Mouse (Mus musculus): ENCODE results near the gene Gpsm1. TPM values are rescaled to one million over a fixed set of nuclear protein-coding genes. Genes with fewer than 3 reads are reported as not detected.

The Gpsm1 gene
- total RNA-seq, 1 experiment = 13.9 TPM

- no peak for DNase-seq (ENCODE audit: low read depth, low spot score)
- Histone ChIP-seq H3K4me1 (ENCODE audit: control insufficient read depth in 2 of 2, insufficient read depth in 2 of 2, low read length in 2 of 2, poor library complexity in 1 of 2) (peaks cover 0 to 22% of the 10 kb centered on the region in 2 experiments; a peak in 3 of 4 replicates), H3K4me3 (ENCODE audit: insufficient read depth in 1 of 2, low read depth in 1 of 2, low read length in 2 of 2, poor library complexity in 1 of 2, severe bottlenecking in 1 of 2) (no peak overlapping the region), H3K9me3 (ENCODE audit: control insufficient read depth, insufficient read depth, low read depth, low read length) (no peaks in the 10 kb centered on the region), H3K27ac (ENCODE audit: insufficient read depth, low read depth, low read length, poor library complexity, severe bottlenecking) (no peak overlapping the region), H3K36me3 (ENCODE audit: control insufficient read depth, insufficient read depth, low read length, poor library complexity, severe bottlenecking) (peaks cover 2% of the 10 kb centered on the region; the same call in 1 of the 2 replicates), H3K9ac (ENCODE audit: insufficient read depth, low read depth, low read length, poor library complexity, severe bottlenecking) (no peak overlapping the region)
- TF ChIP-seq HCFC1 (IDR thresholded peaks at IDR 0.05; ENCODE audit: borderline replicate concordance, insufficient read depth, low read length) (no peak), MAFK (IDR thresholded peaks at IDR 0.05; ENCODE audit: insufficient read depth, low read depth, low read length) (no peak), ZNF384 (IDR thresholded peaks at IDR 0.05; ENCODE audit: low read depth, low read length) (no peak)
- in situ Hi-C loops (cut with MboI; ENCODE audit: low sequenced_read_pairs in 2 of 2, unreplicated experiment in 2 of 2) = no loop called here
Observed at GRCm38 (mm10) chr2:26354401-26354800, 39.1 kb downstream of the Gpsm1 start.

GRCm38 (mm10) chr2:26356231-26356630 lies 40.9 kb downstream of the Gpsm1 start:
- Histone ChIP-seq H3K4me1 (ENCODE audit: control insufficient read depth in 2 of 2, insufficient read depth in 2 of 2, low read length in 2 of 2, poor library complexity in 1 of 2) (peaks cover 0 to 17% of the 10 kb centered on the region in 2 experiments; a peak in 2 of 4 replicates), H3K9me3 (ENCODE audit: control insufficient read depth, insufficient read depth, low read depth, low read length) (no peaks in the 10 kb centered on the region), H3K9ac (ENCODE audit: insufficient read depth, low read depth, low read length, poor library complexity, severe bottlenecking) (no peak overlapping the region), H3K27ac (ENCODE audit: insufficient read depth, low read depth, low read length, poor library complexity, severe bottlenecking) (no peak overlapping the region), H3K4me3 (ENCODE audit: insufficient read depth in 1 of 2, low read depth in 1 of 2, low read length in 2 of 2, poor library complexity in 1 of 2, severe bottlenecking in 1 of 2) (no peak overlapping the region), H3K36me3 (ENCODE audit: control insufficient read depth, insufficient read depth, low read length, poor library complexity, severe bottlenecking) (no peaks in the 10 kb centered on the region)
- no peak for DNase-seq (ENCODE audit: low read depth, low spot score)
- no peak for TF ChIP-seq ZNF384 (IDR thresholded peaks at IDR 0.05; ENCODE audit: low read depth, low read length)
- no peak for TF ChIP-seq MAFK (IDR thresholded peaks at IDR 0.05; ENCODE audit: insufficient read depth, low read depth, low read length)
- no peak for TF ChIP-seq ZC3H11A (IDR thresholded peaks at IDR 0.05; ENCODE audit: borderline replicate concordance, low read depth, low read length)
- no peak for TF ChIP-seq HCFC1 (IDR thresholded peaks at IDR 0.05; ENCODE audit: borderline replicate concordance, insufficient read depth, low read length)
- in situ Hi-C loops (cut with MboI; ENCODE audit: low sequenced_read_pairs in 2 of 2, unreplicated experiment in 2 of 2) = no loop called here

- H3K9ac ChIP-seq (ENCODE audit: insufficient read depth, low read depth, low read length, poor library complexity, severe bottlenecking) = no peak overlapping the region
- H3K36me3 ChIP-seq (ENCODE audit: control insufficient read depth, insufficient read depth, low read length, poor library complexity, severe bottlenecking) = no peaks in the 10 kb centered on the region
- DNase-seq (ENCODE audit: low read depth, low spot score) = no peak
- TF ChIP-seq CHD2 (IDR thresholded peaks at IDR 0.05; ENCODE audit: low read depth, low read length) (no peak), HCFC1 (IDR thresholded peaks at IDR 0.05; ENCODE audit: borderline replicate concordance, insufficient read depth, low read length) (no peak), ZC3H11A (IDR thresholded peaks at IDR 0.05; ENCODE audit: borderline replicate concordance, low read depth, low read length) (no peak), MAFK (IDR thresholded peaks at IDR 0.05; ENCODE audit: insufficient read depth, low read depth, low read length) (no peak), ZNF384 (IDR thresholded peaks at IDR 0.05; ENCODE audit: low read depth, low read length) (no peak)
- H3K9me3 ChIP-seq (ENCODE audit: control insufficient read depth, insufficient read depth, low read depth, low read length) = no peaks in the 10 kb centered on the region
- no peak overlapping the region for H3K27ac ChIP-seq (ENCODE audit: insufficient read depth, low read depth, low read length, poor library complexity, severe bottlenecking)
- peaks cover 0 to 16% of the 10 kb centered on the region in 2 experiments; a peak in 2 of 4 replicates for H3K4me1 ChIP-seq (ENCODE audit: control insufficient read depth in 2 of 2, insufficient read depth in 2 of 2, low read length in 2 of 2, poor library complexity in 1 of 2)
- no peak overlapping the region for H3K4me3 ChIP-seq (ENCODE audit: insufficient read depth in 1 of 2, low read depth in 1 of 2, low read length in 2 of 2, poor library complexity in 1 of 2, severe bottlenecking in 1 of 2)
- in situ Hi-C loops (cut with MboI; ENCODE audit: low sequenced_read_pairs in 2 of 2, unreplicated experiment in 2 of 2) = no loop called here
Observed at GRCm38 (mm10) chr2:26356678-26357077, 41.4 kb downstream of the Gpsm1 start.

- peaks cover 0 to 16% of the 10 kb centered on the region in 2 experiments; a peak in 2 of 4 replicates for H3K4me1 ChIP-seq (ENCODE audit: control insufficient read depth in 2 of 2, insufficient read depth in 2 of 2, low read length in 2 of 2, poor library complexity in 1 of 2)
- DNase-seq (ENCODE audit: low read depth, low spot score) = no peak
- H3K36me3 ChIP-seq (ENCODE audit: control insufficient read depth, insufficient read depth, low read length, poor library complexity, severe bottlenecking) = no peaks in the 10 kb centered on the region; the same call in 1 of the 2 replicates
- H3K27ac ChIP-seq (ENCODE audit: insufficient read depth, low read depth, low read length, poor library complexity, severe bottlenecking) = no peak overlapping the region
- TF ChIP-seq ZNF384 (IDR thresholded peaks at IDR 0.05; ENCODE audit: low read depth, low read length) (no peak), MAFK (IDR thresholded peaks at IDR 0.05; ENCODE audit: insufficient read depth, low read depth, low read length) (no peak), CHD2 (IDR thresholded peaks at IDR 0.05; ENCODE audit: low read depth, low read length) (no peak)
- in situ Hi-C loops (cut with MboI; ENCODE audit: low sequenced_read_pairs in 2 of 2, unreplicated experiment in 2 of 2) = no loop called here
- H3K4me3 ChIP-seq (ENCODE audit: insufficient read depth in 1 of 2, low read depth in 1 of 2, low read length in 2 of 2, poor library complexity in 1 of 2, severe bottlenecking in 1 of 2) = no peak overlapping the region
- H3K9me3 ChIP-seq (ENCODE audit: control insufficient read depth, insufficient read depth, low read depth, low read length) = no peaks in the 10 kb centered on the region
- H3K9ac ChIP-seq (ENCODE audit: insufficient read depth, low read depth, low read length, poor library complexity, severe bottlenecking) = no peak overlapping the region
Observed at GRCm38 (mm10) chr2:26357484-26357883, 42.2 kb downstream of the Gpsm1 start.

- no peak for TF ChIP-seq MAFK (IDR thresholded peaks at IDR 0.05; ENCODE audit: insufficient read depth, low read depth, low read length)
- no peak for TF ChIP-seq CHD2 (IDR thresholded peaks at IDR 0.05; ENCODE audit: low read depth, low read length)
- no peak for TF ChIP-seq HCFC1 (IDR thresholded peaks at IDR 0.05; ENCODE audit: borderline replicate concordance, insufficient read depth, low read length)
- no peak for TF ChIP-seq ZC3H11A (IDR thresholded peaks at IDR 0.05; ENCODE audit: borderline replicate concordance, low read depth, low read length)
- no peak for TF ChIP-seq ZNF384 (IDR thresholded peaks at IDR 0.05; ENCODE audit: low read depth, low read length)
- Histone ChIP-seq H3K9me3 (ENCODE audit: control insufficient read depth, insufficient read depth, low read depth, low read length) (no peaks in the 10 kb centered on the region), H3K4me3 (ENCODE audit: insufficient read depth in 1 of 2, low read depth in 1 of 2, low read length in 2 of 2, poor library complexity in 1 of 2, severe bottlenecking in 1 of 2) (no peak overlapping the region), H3K36me3 (ENCODE audit: control insufficient read depth, insufficient read depth, low read length, poor library complexity, severe bottlenecking) (peaks cover 3% of the 10 kb centered on the region), H3K4me1 (ENCODE audit: control insufficient read depth in 2 of 2, insufficient read depth in 2 of 2, low read length in 2 of 2, poor library complexity in 1 of 2) (peaks cover 0 to 13% of the 10 kb centered on the region in 2 experiments; a peak in 2 of 4 replicates), H3K9ac (ENCODE audit: insufficient read depth, low read depth, low read length, poor library complexity, severe bottlenecking) (no peak overlapping the region), H3K27ac (ENCODE audit: insufficient read depth, low read depth, low read length, poor library complexity, severe bottlenecking) (no peak overlapping the region)
- in situ Hi-C loops (cut with MboI; ENCODE audit: low sequenced_read_pairs in 2 of 2, unreplicated experiment in 2 of 2) = no loop called here
- DNase-seq (ENCODE audit: low read depth, low spot score) = no peak
Observed at GRCm38 (mm10) chr2:26358667-26359320, 43.5 kb downstream of the Gpsm1 start.
